Mouse (Mus musculus): Measurements from ENCODE around the gene Ccdc85c.

DNA sequence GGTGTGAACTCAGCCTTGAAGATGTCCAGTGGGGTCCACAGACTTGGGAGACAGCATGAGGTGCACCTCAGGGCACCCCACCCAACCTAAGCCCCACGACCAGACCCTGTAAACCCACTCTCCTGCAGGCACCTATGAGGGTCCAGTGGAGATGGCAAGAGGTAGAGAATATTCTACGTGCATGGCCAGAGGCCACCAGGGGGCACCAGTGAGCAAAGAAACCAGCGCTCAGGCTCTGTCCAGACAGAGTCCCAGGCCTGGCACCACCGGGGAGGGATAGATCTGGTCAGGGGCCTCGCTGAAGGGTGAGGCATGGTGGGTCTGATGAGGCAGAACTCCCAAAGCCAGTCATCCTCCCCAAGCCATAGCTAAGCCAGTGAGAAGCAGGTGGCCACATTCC, 68.6 kb downstream of the Ccdc85c start:
- TF ChIP-seq POLR2A (IDR thresholded peaks at IDR 0.05; ENCODE audit: low read depth, low read length) (no peak), CTCF (IDR thresholded peaks at IDR 0.05; ENCODE audit: extremely low read depth, insufficient read length, insufficient replicate concordance, low read depth, low read length) (peak; percentile 84; the same call in 1 of the 2 replicates)
